Mouse (Mus musculus) heart, embryonic 14.5 days (tissue): ENCODE results near the gene Ybx3. TPM values are rescaled to one million over a fixed set of nuclear protein-coding genes. Genes with fewer than 3 reads are reported as not detected.

ENCODE experiments used
- ATAC-seq: fragments of 200-750 bp; cut with Nextera tagmentation; 2 replicates; pipeline ENCODE4 v1.8.0; 2017; ENCODE audit warnings: low read depth, moderate TSS enrichment; ENCODE audit not compliant: insufficient number of reproducible peaks, insufficient read depth, low FRiP score
- H3K27ac ChIP-seq, 2 experiments: fragments of 200-500 bp in 1 of 2; fragments of 300-500 bp in 1 of 2; sonication (generic) in 1 of 2; replicated peaks in 1 of 2; 2 replicates each; pipeline ENCODE4 v1.5.1; 2012 to 2014; ENCODE audit warnings: low read depth in 2 of 2, low read length in 2 of 2, control low read depth in 1 of 2, mild to moderate bottlenecking in 1 of 2, mixed read lengths in 1 of 2; ENCODE audit not compliant: control insufficient read depth in 1 of 2, insufficient read depth in 1 of 2
- H3K27me3 ChIP-seq: fragments of 300-500 bp; sonication (generic); 2 replicates; pipeline ENCODE4 v1.6.1; 2014; ENCODE audit warnings: mild to moderate bottlenecking, low read length, control low read depth; ENCODE audit not compliant: control insufficient read depth, insufficient read depth
- H3K36me3 ChIP-seq: fragments of 300-500 bp; sonication (generic); 2 replicates; pipeline ENCODE4 v1.6.1; 2014; ENCODE audit warnings: mild to moderate bottlenecking, control low read depth, low read length, mixed read lengths; ENCODE audit not compliant: control insufficient read depth, insufficient read depth
- H3K4me1 ChIP-seq, 2 experiments: fragments of 200-500 bp in 1 of 2; fragments of 300-500 bp in 1 of 2; sonication (generic) in 1 of 2; 2 replicates each; pipeline ENCODE4 v1.6.1; 2012 to 2014; ENCODE audit warnings: low read length in 2 of 2, control low read depth in 1 of 2, mixed read lengths in 1 of 2; ENCODE audit not compliant: control insufficient read depth in 2 of 2, insufficient read depth in 2 of 2
- H3K4me2 ChIP-seq: fragments of 300-500 bp; sonication (generic); 2 replicates; pipeline ENCODE4 v1.6.1; 2014; ENCODE audit warnings: mild to moderate bottlenecking, low read length
- H3K4me3 ChIP-seq, 2 experiments: fragments of 200-500 bp in 1 of 2; fragments of 300-500 bp in 1 of 2; sonication (generic) in 1 of 2; 2 replicates each; pipeline ENCODE4 v1.5.1; 2012 to 2014; ENCODE audit warnings: low read length in 2 of 2, mild to moderate bottlenecking in 2 of 2, control low read depth in 1 of 2, low read depth in 1 of 2, moderate library complexity in 1 of 2; ENCODE audit not compliant: control insufficient read depth in 1 of 2, insufficient read depth in 1 of 2
- H3K9ac ChIP-seq: fragments of 300-500 bp; sonication (generic); 2 replicates; pipeline ENCODE4 v1.6.1; 2014; ENCODE audit warnings: mild to moderate bottlenecking, low read length
- H3K9me3 ChIP-seq: fragments of 300-500 bp; sonication (generic); 2 replicates; pipeline ENCODE4 v1.6.1; 2016; ENCODE audit warnings: low read length, control low read depth; ENCODE audit not compliant: control insufficient read depth
- WGBS: fragments of 180-500 bp; shearing (Covaris S2); extraction: QIAGEN DNeasy Blood & Tissue Kit; methylation state at CpG from one replicate; pipeline ENCODE4 v1.1.7; 2014; 5-methylcytosine and 5-hydroxymethylcytosine counted together
- polyA plus RNA-seq: library from polyadenylated mRNA; unstranded; fragments of >200 nt; fragmentation: Nextera tagmentation; extraction: Ambion mirVana; gene quantifications from 2 replicates; pipeline ENCODE4 v1.2.1, GENCODE M21; 2014

The Ybx3 gene
- polyA plus RNA-seq, 1 experiment from 2014 or later = 76.4 TPM

GRCm38 (mm10) chr6:131396650-131397049, 8.4 kb upstream of the Ybx3 start:
- H3K4me1 ChIP-seq = peaks cover 2 to 5% of the 10 kb centered on the region in 2 experiments; a peak in 2 of 4 replicates
- whole genome bisulfite sequencing = 8% methylated on average over 1 of the region's 1 CpGs
- H3K4me3 ChIP-seq = no peak overlapping the region
- H3K9me3 ChIP-seq = no peaks in the 10 kb centered on the region
- H3K27ac ChIP-seq = no peak overlapping the region
- ATAC-seq = no peak; the same call in 1 of the 2 replicates
- no peaks in the 10 kb centered on the region for H3K36me3 ChIP-seq
- H3K9ac ChIP-seq = no peak overlapping the region
- no peaks in the 10 kb centered on the region for H3K27me3 ChIP-seq
- H3K4me2 ChIP-seq = no peak overlapping the region

GRCm38 (mm10) chr6:131393873-131394660, 5.8 kb upstream of the Ybx3 start:
- Histone ChIP-seq H3K4me2 (no peak overlapping the region), H3K9me3 (no peaks in the 10 kb centered on the region), H3K9ac (no peak overlapping the region), H3K27me3 (no peaks in the 10 kb centered on the region), H3K36me3 (no peaks in the 10 kb centered on the region), H3K4me1 (peaks cover 5 to 6% of the 10 kb centered on the region in 2 experiments; a peak in 3 of 4 replicates), H3K4me3 (no peak overlapping the region), H3K27ac (no peak overlapping the region)
- WGBS = 53% methylated on average over 4 of the region's 4 CpGs
- no peak for ATAC-seq

- WGBS = under 1% methylated on average over 43 of the region's 43 CpGs
- 0 out of 2 replicates have a peak, but pooled peaks cover 4% of the 10 kb centered on the region for H3K36me3 ChIP-seq
Observed at GRCm38 (mm10) chr6:131387221-131388039, 846 bp downstream of the Ybx3 start.

GRCm38 (mm10) chr6:131386416-131387019, 1.8 kb downstream of the Ybx3 start:
- Histone ChIP-seq H3K27me3 (no peaks in the 10 kb centered on the region), H3K27ac (no peak overlapping the region; a peak in 1 of 4 replicates), H3K9me3 (no peaks in the 10 kb centered on the region), H3K9ac (peak overlapping the region; percentile 95), H3K36me3 (0 out of 2 replicates have a peak, but pooled peaks cover 7% of the 10 kb centered on the region), H3K4me2 (peak overlapping the region; percentile 91), H3K4me3 (peak overlapping the region; percentile 82 to 98; a peak in 3 of 4 replicates), H3K4me1 (peaks cover 12 to 53% of the 10 kb centered on the region in 2 experiments)
- ATAC-seq = no peak
- 37% methylated on average over 9 of the region's 9 CpGs for WGBS

More at GRCm38 (mm10) chr6:131387221-131388039, 846 bp downstream of the Ybx3 start:
- Histone ChIP-seq H3K27me3 (no peaks in the 10 kb centered on the region), H3K9ac (peak overlapping the region; percentile 95), H3K4me2 (peak overlapping the region; percentile 91), H3K4me3 (peak overlapping the region; percentile 82 to 98), H3K27ac (peak overlapping the region; percentile 56 to 92), H3K9me3 (no peaks in the 10 kb centered on the region), H3K4me1 (peaks cover 12 to 48% of the 10 kb centered on the region in 2 experiments)
- ATAC-seq = peak; percentile 68; the same call in 1 of the 2 replicates

- no peak overlapping the region for H3K27ac ChIP-seq
- no peaks in the 10 kb centered on the region for H3K9me3 ChIP-seq
- no peaks in the 10 kb centered on the region for H3K27me3 ChIP-seq
- 77% methylated on average over 1 of the region's 1 CpGs for WGBS
- no peak overlapping the region for H3K9ac ChIP-seq
- H3K4me3 ChIP-seq = no peak overlapping the region
- peaks cover 12 to 53% of the 10 kb centered on the region in 2 experiments for H3K4me1 ChIP-seq
- peak overlapping the region; percentile 91; the same call in 1 of the 2 replicates for H3K4me2 ChIP-seq
- peaks cover 16% of the 10 kb centered on the region for H3K36me3 ChIP-seq
- ATAC-seq = no peak
Observed at GRCm38 (mm10) chr6:131385469-131385868, 2.8 kb downstream of the Ybx3 start.

- H3K9ac ChIP-seq = peak overlapping the region; percentile 38; the same call in 1 of the 2 replicates
Observed at GRCm38 (mm10) chr6:131383713-131384330, 4.5 kb downstream of the Ybx3 start.

GRCm38 (mm10) chr6:131382984-131383337, 5.3 kb downstream of the Ybx3 start:
- 56% methylated on average over 3 of the region's 3 CpGs for WGBS
- peaks cover 41% of the 10 kb centered on the region for H3K36me3 ChIP-seq
- H3K4me1 ChIP-seq = peaks cover 7 to 56% of the 10 kb centered on the region in 2 experiments
- ATAC-seq = no peak
- H3K9me3 ChIP-seq = no peaks in the 10 kb centered on the region
- peak overlapping the region in 1 of 2 experiments; percentile 66; a peak in 1 of 4 replicates for H3K27ac ChIP-seq
- no peak overlapping the region for H3K9ac ChIP-seq
- no peak overlapping the region for H3K4me3 ChIP-seq
- H3K4me2 ChIP-seq = no peak overlapping the region
- H3K27me3 ChIP-seq = no peaks in the 10 kb centered on the region

More at GRCm38 (mm10) chr6:131383713-131384330, 4.5 kb downstream of the Ybx3 start:
- H3K27me3 ChIP-seq = no peaks in the 10 kb centered on the region
- H3K9me3 ChIP-seq = no peaks in the 10 kb centered on the region
- ATAC-seq = no peak
- H3K27ac ChIP-seq = peak overlapping the region; percentile 5 to 8; a peak in 1 of 4 replicates
- no peak overlapping the region for H3K4me2 ChIP-seq
- WGBS = 41% methylated on average over 6 of the region's 6 CpGs
- no peak overlapping the region for H3K4me3 ChIP-seq
- H3K4me1 ChIP-seq = peaks cover 8 to 57% of the 10 kb centered on the region in 2 experiments
- peaks cover 33% of the 10 kb centered on the region for H3K36me3 ChIP-seq
